Mouse (Mus musculus): ENCODE measurements around the gene Cyct. TPM values are rescaled to one million over a fixed set of nuclear protein-coding genes. Genes with fewer than 3 reads are reported as not detected.

The Cyct gene
- total and polyA plus RNA-seq, 3 experiments = 0.33 TPM; not detected in 2

DNA sequence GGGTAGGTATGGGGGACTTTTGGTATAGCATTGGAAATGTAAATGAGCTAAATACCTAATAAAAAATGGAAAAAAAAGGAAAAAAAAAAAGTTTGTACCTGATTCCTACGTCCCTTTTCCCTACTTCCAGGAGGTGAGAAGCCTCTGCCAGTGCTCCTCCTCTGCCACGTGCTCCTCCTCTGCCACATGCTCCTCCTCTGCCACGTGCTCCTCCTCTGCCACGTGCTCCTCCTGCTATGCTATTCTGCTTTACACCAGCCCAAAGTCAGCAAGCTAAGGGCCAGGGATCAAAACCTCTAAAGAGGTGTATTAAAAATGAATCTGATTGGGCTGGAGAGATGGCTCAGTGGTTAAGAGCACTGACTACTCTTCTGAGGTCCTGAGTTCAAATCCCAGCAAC is 5.6 kb upstream of the Cyct start:
- Histone ChIP-seq H3K27ac (ENCODE audit: control insufficient read depth, low read depth, low read length) (no peak overlapping the region), H3K9ac (ENCODE audit: control insufficient read depth, low read depth, low read length, poor library complexity, severe bottlenecking) (no peak overlapping the region), H3K27me3 (ENCODE audit: control insufficient read depth in 1 of 2, insufficient read depth in 2 of 2, low read length in 2 of 2) (no peaks in the 10 kb centered on the region), H3K9me3 (replicated peaks; ENCODE audit: insufficient read depth, low read length) (no peaks in the 10 kb centered on the region), H3K4me1 (ENCODE audit: control insufficient read depth in 1 of 2, insufficient read depth in 2 of 2, low read length in 2 of 2) (peaks cover 0 to 10% of the 10 kb centered on the region in 2 experiments; a peak in 2 of 4 replicates), H3K4me3 (ENCODE audit: control insufficient read depth in 1 of 2, insufficient read depth in 1 of 2, low read depth in 2 of 2, low read length in 2 of 2) (no peak overlapping the region), H3K79me2 (ENCODE audit: control insufficient read depth, insufficient read depth, low read length, poor library complexity) (peaks cover 8% of the 10 kb centered on the region), H3K36me3 (ENCODE audit: control insufficient read depth in 1 of 2, insufficient read depth in 2 of 2, low read length in 2 of 2) (peaks cover 0 to 5% of the 10 kb centered on the region in 2 experiments; a peak in 2 of 4 replicates)
- no peak for TF ChIP-seq POLR2AphosphoS2 (IDR thresholded peaks at IDR 0.05; ENCODE audit: low read length)
- TF ChIP-seq MYB (IDR thresholded peaks at IDR 0.05; ENCODE audit: low read depth, low read length) = no peak
- TF ChIP-seq NRF1 (IDR thresholded peaks at IDR 0.05; ENCODE audit: insufficient read depth, low read depth, low read length, poor library complexity, severe bottlenecking) = no peak
- no peak for TF ChIP-seq RAD21 (IDR thresholded peaks at IDR 0.05; ENCODE audit: low read depth, low read length)
- no peak for TF ChIP-seq NELFE (IDR thresholded peaks at IDR 0.05; ENCODE audit: low read depth, low read length)
- no peak for TF ChIP-seq JUND (IDR thresholded peaks at IDR 0.05; ENCODE audit: low read depth, low read length)
- TF ChIP-seq TCF12 (IDR thresholded peaks at IDR 0.05; ENCODE audit: low read depth, low read length) = no peak
- TF ChIP-seq ZNF384 (IDR thresholded peaks at IDR 0.05; ENCODE audit: low read depth, low read length) = no peak
- no peak for TF ChIP-seq EP300 (IDR thresholded peaks at IDR 0.05; ENCODE audit: low read depth in 1 of 2, low read length in 2 of 2)
- no peak for TF ChIP-seq RCOR1 (IDR thresholded peaks at IDR 0.05; ENCODE audit: low read depth, low read length)
- TF ChIP-seq CHD1 (IDR thresholded peaks at IDR 0.05; ENCODE audit: low read depth, low read length) = no peak
- no peak for TF ChIP-seq ETS1 (IDR thresholded peaks at IDR 0.05; ENCODE audit: low read depth, low read length)
- TF ChIP-seq E2F4 (IDR thresholded peaks at IDR 0.05; ENCODE audit: borderline replicate concordance, low read depth, low read length) = no peak
- TF ChIP-seq USF1 (IDR thresholded peaks at IDR 0.05; ENCODE audit: low read depth, low read length) = no peak
- no peak for DNase-seq (ENCODE audit: low read depth, low spot score)

DNA sequence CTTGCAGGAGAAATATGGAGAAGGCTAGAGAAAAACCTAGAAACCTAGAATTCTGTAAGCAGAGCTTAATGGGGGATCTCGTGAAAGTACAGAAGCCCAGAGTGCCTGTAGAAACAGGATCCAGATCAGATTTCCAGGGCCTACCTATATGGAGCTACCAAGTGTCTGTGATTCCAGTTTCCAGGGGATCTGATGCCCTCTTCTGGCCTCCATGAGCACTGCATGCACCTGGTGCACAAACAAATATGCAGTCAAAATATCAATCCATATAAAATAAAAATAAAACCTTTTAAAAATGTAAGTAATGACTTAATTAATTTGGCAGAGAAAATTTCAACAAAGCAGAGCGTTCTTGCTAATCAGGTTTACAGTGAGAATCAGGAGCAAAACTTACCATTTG is 1.9 kb upstream of the Cyct start:
- no peaks in the 10 kb centered on the region for H3K4me1 ChIP-seq (ENCODE audit: control insufficient read depth in 1 of 2, insufficient read depth in 2 of 2, low read length in 2 of 2)
- no peaks in the 10 kb centered on the region for H3K36me3 ChIP-seq (ENCODE audit: control insufficient read depth in 1 of 2, insufficient read depth in 2 of 2, low read length in 2 of 2)
- H3K9me3 ChIP-seq (replicated peaks; ENCODE audit: insufficient read depth, low read length) = no peaks in the 10 kb centered on the region
- DNase-seq (ENCODE audit: low read depth, low spot score) = peak; percentile 54
- no peak overlapping the region for H3K27ac ChIP-seq (ENCODE audit: control insufficient read depth, low read depth, low read length)
- TF ChIP-seq SMC3 (IDR thresholded peaks at IDR 0.05; ENCODE audit: low read depth, low read length) (0 out of 2 replicates have a peak, but pooled peaks have one; percentile 20), GATA1 (IDR thresholded peaks at IDR 0.05; ENCODE audit: low read depth, low read length) (no peak), JUND (IDR thresholded peaks at IDR 0.05; ENCODE audit: low read depth, low read length) (no peak), MAX (IDR thresholded peaks at IDR 0.05; ENCODE audit: low read length) (no peak), CTCF (IDR thresholded peaks at IDR 0.05 in 2 of 3, conservative IDR thresholded peaks at IDR 0.05 in 1 of 3; ENCODE audit: control insufficient read depth in 1 of 3, insufficient read depth in 1 of 3, low read depth in 2 of 3, low read length in 3 of 3, poor library complexity in 1 of 3, severe bottlenecking in 1 of 3) (peak; percentile 42 to 47 (median 44)), E2F4 (IDR thresholded peaks at IDR 0.05; ENCODE audit: borderline replicate concordance, low read depth, low read length) (no peak), MAZ (IDR thresholded peaks at IDR 0.05; ENCODE audit: low read depth, low read length) (no peak), TCF12 (IDR thresholded peaks at IDR 0.05; ENCODE audit: low read depth, low read length) (no peak), RAD21 (IDR thresholded peaks at IDR 0.05; ENCODE audit: low read depth, low read length) (peak; percentile 35), ZC3H11A (IDR thresholded peaks at IDR 0.05; ENCODE audit: low read depth, low read length) (no peak), NRF1 (IDR thresholded peaks at IDR 0.05; ENCODE audit: insufficient read depth, low read depth, low read length, poor library complexity, severe bottlenecking) (no peak)
- peaks cover 0 to 2% of the 10 kb centered on the region in 2 experiments; a peak in 1 of 4 replicates for H3K27me3 ChIP-seq (ENCODE audit: control insufficient read depth in 1 of 2, insufficient read depth in 2 of 2, low read length in 2 of 2)
- no peak overlapping the region for H3K9ac ChIP-seq (ENCODE audit: control insufficient read depth, low read depth, low read length, poor library complexity, severe bottlenecking)
- H3K4me3 ChIP-seq (ENCODE audit: control insufficient read depth in 1 of 2, insufficient read depth in 1 of 2, low read depth in 2 of 2, low read length in 2 of 2) = no peak overlapping the region
- no peaks in the 10 kb centered on the region for H3K79me2 ChIP-seq (ENCODE audit: control insufficient read depth, insufficient read depth, low read length, poor library complexity)
